Mouse (Mus musculus) spleen, postnatal 36 days (tissue): ENCODE results near the gene Inafm1.
"Not testable (repeated sequence)": the region's sequence is repeated elsewhere in the genome, so short reads cannot be mapped to it uniquely, and the experiment has no call there.

ENCODE experiments used
- DNase-seq, 2 experiments: peaks; one replicate each; pipeline ENCODE4 v3.0.0; 2022; ENCODE audit warnings: low spot score in 2 of 2, mixed read lengths in 1 of 2

The Inafm1 gene

DNA sequence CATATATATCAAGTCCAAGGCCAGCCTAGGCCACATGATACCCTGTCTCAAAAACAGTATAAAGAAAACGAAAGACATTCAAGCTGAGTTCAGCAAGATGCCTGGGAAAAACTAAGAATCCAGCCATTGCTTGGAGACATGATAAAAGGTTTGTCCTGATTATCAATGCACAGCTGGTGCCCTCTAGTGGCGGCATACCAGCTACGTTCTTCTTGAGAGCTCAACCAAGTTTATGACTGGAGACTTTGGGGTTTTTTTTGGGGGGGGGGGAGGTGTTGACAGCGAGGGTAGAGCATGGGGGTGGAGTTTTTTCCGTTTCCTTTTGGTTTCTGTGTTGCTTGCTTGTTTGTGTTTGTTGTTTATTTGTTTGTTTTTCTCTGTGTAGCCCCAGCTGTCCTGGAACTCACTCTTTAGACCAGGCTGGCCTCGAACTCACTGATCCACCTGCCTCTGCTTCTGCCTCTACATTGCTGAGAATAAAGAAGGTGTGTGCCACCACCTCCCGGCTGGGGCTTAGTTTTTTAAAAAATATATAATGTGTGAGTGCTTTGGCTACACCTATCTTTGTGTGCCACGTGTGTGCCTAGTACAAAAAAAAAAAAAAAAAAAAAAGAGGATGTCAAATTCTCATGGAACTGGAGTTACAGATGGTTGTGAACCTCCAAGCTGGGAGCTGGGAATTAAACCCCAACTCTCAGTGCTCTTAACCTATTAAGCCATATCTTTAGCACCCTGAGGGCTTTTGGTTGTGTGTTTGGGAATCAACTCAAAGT is 10.2 kb downstream of the Inafm1 start:
- DNase-seq: peak; percentile 72 to 82

DNA sequence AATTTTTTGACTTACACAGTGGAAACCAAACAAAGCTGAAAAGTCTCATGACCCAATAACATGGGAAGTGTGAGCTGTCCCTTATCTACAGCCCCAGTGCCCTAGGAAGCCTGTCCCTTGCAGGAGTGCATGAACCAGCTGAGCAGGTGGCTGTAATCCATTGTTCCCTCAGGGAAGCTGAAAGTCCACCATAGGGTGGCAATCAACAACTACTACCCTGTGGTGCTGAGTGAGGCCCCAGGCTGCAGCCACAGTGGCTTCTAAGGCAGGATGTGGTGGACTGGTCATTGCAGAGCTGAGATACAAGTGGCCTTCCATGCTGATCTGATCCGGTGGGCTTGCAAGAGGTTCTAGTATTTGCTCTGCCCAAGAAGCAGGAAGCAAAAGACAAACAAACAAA is 12.3 kb downstream of the Inafm1 start:
- no peak for DNase-seq

DNA sequence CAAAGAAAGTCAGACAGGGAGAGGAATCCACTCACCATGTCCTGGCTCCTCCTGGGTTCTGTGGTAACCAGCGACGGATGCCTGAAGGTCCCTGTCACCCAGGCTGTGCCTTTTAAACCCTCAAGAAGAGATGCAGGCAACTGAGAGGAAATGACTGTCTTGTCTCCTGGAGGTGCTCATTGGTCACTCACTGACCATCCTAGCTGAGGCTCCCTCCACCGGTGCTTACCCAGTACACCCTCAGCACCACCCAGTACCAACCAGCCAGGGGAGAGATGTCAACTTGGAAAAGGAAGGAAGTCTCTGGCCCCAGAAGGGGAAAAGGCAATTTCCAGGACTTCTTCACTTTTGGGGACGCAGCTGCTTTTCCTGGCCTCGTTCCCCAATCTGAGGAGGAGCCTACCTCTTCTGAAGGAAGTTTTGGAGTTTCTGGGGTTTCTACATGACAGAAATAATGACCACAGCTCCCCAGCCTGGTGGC is 14.3 kb downstream of the Inafm1 start, which contains the start of gene C5ar1:
C5ar1 (minus strand) TSS at position 431 of the 481 bp plus-strand sequence.
- DNase-seq: no peak

DNA sequence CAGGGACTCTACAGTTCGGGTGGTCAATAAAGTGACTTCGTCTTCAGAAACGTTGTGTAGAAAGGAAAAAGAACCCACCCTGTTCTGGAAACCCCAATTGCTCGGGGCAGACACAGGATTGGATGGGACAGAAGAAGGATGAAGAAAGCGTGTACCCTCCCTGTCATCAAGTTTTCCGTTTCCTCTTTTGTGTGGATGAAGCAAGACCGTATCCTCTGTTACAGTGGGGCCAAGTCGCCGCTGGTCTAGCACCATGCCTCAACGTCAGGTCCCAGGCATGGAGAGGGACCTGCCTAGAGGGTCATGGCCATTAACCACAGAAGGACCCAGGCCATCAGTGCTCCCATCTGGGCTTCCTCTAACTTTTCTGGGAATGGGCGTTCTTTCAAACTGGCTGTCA is 15.6 kb downstream of the Inafm1 start:
- no peak for DNase-seq

DNA sequence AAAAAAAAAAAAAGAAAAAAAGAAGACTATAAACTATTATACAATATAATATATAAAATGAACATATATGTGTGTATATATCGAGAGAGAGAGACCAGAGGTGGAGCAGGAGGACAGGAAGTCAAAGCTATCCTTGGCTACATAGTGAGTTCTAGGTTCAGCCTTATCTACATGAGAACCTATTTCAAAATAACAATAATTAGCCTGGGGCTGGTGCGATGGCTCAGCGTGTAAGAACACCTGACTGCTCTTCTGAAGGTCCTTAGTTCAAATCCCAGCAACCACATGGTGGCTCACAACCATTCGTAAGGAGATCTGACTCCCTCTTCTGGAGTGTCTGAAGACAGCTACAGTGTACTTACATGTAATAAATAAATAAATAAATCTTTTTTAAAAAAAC is 17.5 kb downstream of the Inafm1 start:
- not testable (repeated sequence) for DNase-seq

DNA sequence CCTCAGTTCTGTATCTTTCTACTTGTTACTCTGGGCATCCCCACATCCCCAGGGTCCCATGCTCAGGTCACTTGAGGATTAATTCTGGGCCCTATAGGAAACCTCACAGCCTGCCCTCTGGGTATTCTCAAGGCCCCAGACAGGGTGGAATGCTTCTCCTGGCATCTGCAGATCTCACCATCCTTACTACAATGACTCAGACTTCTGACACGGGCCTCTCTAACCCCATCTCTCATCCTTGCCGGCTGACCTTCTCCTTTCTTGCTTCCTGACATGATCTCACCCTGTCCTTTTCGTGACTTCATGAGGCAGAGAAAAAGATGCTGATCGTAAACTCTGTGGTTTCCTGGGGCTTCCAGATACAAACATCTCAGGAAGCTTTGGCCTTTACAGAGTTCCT is 19.2 kb downstream of the Inafm1 start:
- no peak for DNase-seq

DNA sequence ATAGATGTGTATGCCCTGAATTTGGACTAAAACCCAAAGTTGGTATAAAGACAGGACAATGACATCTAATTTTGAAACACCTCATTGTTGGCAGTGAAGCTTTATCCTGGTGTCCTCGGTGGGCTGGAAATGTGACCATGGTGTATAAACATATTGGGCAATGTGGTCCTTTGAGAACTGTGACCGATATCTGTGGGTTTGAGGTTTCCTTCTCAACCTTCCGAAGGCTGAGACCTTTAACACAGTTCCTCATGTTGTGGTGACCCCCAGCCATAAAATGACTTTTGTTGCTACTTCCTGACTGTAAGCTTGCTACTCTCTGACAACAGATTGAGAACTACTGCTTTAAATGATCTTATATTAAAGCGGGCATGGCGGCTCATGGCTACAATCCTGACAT is 22.7 kb downstream of the Inafm1 start:
- peak; percentile 29 to 51 for DNase-seq

DNA sequence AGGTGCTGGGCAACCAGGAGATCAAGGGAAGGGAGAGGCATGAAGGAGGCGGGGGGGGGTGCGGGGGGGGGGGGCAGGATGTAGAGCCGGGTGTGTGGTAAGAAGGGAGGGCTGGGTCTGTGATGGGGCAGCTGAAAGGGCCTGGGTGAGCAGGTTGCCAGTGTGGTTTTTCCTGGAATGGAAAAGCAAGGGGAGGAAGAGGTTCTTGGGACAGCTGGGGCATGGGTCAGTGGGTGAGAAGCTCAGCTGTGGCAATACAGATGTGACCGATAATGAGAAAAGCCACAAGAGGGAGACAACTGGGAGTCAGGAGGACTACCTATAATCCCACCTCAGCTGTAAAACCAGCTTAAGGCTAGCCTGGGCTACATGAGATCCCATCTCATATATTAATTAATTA is 27.5 kb downstream of the Inafm1 start:
- no peak for DNase-seq

DNA sequence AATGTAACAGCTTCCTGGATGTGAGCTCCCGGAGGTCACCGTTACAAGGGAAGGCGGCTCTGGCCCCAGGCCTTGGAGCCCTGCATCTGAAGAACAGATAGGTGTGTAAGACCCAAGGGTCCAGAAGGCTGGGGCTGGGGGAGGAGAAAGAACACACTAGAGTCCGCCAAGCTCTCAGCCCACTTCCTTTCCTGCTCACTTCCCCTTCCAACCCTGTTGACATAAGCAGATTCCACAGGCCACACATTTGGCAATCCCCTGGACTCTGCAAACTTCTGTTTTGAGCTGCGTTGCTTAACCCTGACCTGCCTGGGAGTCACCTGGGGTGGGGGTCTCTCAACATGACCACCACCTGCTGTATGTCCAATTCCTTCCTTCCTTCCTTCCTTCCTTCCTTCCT is 29.4 kb downstream of the Inafm1 start, which contains the start of gene C5ar2:
C5ar2 (minus strand) TSS at position 88 of the 400 bp plus-strand sequence.
- DNase-seq: peak; percentile 32 to 54

DNA sequence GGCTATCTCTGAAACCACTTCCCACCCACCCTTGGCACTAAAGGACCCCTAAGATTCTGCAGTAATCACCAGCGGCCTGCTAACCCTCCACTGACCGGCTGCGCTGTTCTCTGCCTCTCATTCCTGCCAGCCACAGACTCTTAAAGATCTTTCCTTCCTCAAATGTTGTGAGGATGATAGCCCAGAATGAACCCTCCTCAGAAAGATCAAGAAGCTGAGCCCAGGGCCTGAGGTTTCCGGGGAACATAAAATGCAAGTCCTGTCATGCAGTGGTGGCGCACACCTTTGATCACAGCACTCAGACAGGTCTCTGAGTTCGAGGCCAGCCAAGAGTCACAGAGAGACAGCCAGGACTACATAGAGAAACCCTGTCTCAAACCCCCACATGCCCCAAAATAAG is 31.2 kb downstream of the Inafm1 start:
- no peak for DNase-seq

DNA sequence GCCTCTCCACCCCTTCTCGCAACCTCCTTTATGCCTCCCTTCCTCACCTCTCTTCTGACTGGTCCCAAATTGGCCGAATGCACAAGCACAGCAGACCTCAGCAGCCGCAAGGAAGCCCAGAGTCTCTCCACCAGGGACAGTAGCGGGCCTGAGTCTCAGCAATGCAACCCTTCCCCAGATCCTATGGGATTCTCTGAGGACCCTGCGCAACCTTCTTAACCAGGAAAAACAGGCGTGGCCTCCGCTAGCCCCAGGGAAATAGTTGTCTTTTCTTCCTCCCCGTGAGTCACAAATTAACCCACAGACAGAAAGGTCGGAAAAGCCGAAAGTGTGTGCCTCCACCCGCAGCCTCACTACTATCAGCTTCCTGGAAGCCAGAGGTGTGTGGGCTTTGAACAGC is 31.6 kb downstream of the Inafm1 start:
- no peak for DNase-seq

DNA sequence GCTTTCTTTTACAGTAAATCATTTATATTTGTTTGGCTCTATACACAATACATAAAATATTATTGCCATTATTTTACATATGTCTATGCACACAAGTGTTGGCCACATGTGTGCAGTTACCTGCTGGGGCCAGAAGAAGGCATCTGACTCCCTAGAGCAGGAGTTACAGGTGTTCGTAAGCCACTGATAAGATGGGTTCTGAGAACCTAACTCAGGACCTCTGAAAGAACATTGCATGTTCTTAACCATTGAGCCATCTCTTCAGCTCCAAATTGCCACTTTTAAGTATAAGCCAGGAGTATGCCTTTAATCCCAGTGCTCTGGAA is 32.5 kb downstream of the Inafm1 start:
- DNase-seq: no peak

DNA sequence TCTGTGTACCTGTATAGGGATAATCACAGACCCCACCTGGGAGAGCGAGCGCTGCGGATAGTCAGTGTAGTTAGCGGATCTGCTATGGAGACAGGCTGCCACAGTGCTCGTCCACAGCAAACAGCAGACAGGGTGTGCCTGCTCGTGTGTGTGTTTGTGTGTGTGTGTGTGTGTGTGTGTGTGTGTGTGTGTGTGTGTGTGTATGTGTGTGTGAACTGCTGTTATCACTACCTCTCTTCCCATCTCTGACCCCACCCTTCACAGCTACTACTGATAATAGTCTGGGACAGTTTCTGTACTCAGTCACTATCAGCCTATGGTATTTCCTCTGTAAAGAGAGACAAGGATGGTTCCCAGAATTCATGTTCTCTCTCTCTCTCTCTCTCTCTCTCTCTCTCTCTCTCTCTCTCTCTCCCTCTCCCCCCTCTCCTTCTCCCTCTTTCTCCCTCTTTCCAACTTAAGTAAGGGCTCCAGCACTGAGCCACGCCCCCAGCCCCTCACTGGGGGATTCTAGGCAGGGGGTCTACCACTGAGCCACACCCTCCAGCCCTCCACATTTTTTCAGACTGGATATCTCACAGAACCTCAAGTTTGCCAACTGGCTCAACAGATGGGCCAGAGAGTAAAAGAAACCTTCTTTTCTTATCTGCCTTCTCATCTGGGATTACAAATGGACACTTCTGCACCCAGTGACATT is 33.0 kb downstream of the Inafm1 start:
- DNase-seq: no peak

DNA sequence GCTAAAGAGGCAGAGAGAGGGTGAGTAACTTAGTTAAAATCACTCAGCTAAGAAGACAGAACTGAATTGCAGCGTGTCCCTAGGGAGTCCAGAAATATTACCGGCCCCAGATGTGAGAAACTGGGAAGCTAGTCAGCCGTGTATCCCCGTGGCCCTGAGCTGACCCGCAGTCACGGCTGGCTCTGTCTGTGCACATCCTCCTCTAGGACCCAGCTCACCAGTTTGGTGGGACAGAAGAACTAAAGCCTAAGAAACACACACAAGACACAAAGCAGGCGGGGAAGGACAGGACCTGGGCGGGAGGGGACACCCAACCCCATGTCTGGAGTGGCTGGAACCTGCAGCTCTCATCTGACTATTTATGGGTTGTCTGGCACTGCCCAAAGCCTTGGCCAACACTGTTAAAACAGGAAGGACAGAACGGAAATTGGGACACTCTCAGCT is 33.8 kb downstream of the Inafm1 start:
- peak; percentile 89 to 90 for DNase-seq

DNA sequence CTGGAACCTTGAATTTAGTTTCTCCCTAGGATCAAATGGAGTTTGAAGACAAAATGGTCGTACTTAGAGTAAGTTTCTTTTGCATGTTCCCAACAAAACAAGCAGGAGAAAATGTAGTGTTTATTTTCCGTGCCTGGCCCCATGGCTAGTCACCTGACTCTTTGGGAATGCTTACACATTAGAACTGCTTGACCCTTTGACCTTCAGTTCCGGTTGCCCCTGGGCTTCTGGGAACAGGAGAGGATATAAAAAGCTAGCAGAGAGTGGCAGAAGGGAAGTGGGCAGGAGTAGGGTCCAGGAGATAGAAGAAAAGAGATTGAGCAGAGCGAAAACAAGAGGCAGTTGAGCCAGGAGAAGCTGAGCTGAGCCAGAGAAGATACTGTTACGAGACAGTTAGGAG is 43.5 kb downstream of the Inafm1 start:
- DNase-seq: no peak
